Mouse (Mus musculus) right cerebral cortex, adult 18-20 months (tissue): Measurements from ENCODE around the gene Slc30a3.
"Not testable (repeated sequence)": the region's sequence is repeated elsewhere in the genome, so short reads cannot be mapped to it uniquely, and the experiment has no call there.

Experiments used
- DNase-seq: peaks from one replicate; pipeline ENCODE4 v3.0.0; 2022; ENCODE audit warnings: mixed read lengths

Slc30a3 gene

GRCm38 (mm10) chr5:31048763-31049641, 59.0 kb downstream of the Slc30a3 start, which contains the start of gene Slc5a6:
TSS of gene Slc5a6 (minus strand) at chr5:31048924.
- DNase-seq: peak; percentile 46

GRCm38 (mm10) chr5:31047848-31048762, 59.9 kb downstream of the Slc30a3 start, which contains the start of gene Atraid:
TSS of gene Atraid (plus strand) at chr5:31048312.
- DNase-seq: peak; percentile 98

- DNase-seq: no peak
Measured at GRCm38 (mm10) chr5:31047074-31047473, 61.0 kb downstream of the Slc30a3 start.

- DNase-seq: no peak
Measured at GRCm38 (mm10) chr5:31046416-31046815, 61.6 kb downstream of the Slc30a3 start.

GRCm38 (mm10) chr5:31038171-31038845, 69.7 kb downstream of the Slc30a3 start:
- no peak for DNase-seq

- not testable (repeated sequence) for DNase-seq
Measured at GRCm38 (mm10) chr5:31036556-31036955, 71.5 kb downstream of the Slc30a3 start.
